Mouse (Mus musculus): ENCODE data around the gene Lpcat3.
"Not testable (repeated sequence)": the region's sequence is repeated elsewhere in the genome, so short reads cannot be mapped to it uniquely, and the experiment has no call there.

Lpcat3 gene

GRCm38 (mm10) chr6:124676171-124676570 is 13.3 kb downstream of the Lpcat3 start:
- CTCF ChIA-PET = no interaction called here

- CTCF ChIA-PET = no interaction called here
These were observed 15.9 kb downstream of the Lpcat3 start for GRCm38 (mm10) chr6:124678769-124679168.

- CTCF ChIA-PET = no interaction called here
These were observed 16.7 kb downstream of the Lpcat3 start for GRCm38 (mm10) chr6:124679486-124679885.

GRCm38 (mm10) chr6:124682291-124682690 is 19.5 kb downstream of the Lpcat3 start:
- CTCF ChIA-PET = not testable (repeated sequence)

GRCm38 (mm10) chr6:124683591-124684417 is 21.0 kb downstream of the Lpcat3 start:
- CTCF ChIA-PET = interaction anchor here (0.9 kb wide), 1 partner anchor 19 kb away, joined by 3 read pairs; no protein-coding TSS in a partner anchor

- CTCF ChIA-PET = no interaction called here
These were observed 23.0 kb downstream of the Lpcat3 start for GRCm38 (mm10) chr6:124685606-124686386.

GRCm38 (mm10) chr6:124686644-124687043 is 23.8 kb downstream of the Lpcat3 start:
- CTCF ChIA-PET = not testable (repeated sequence)

- CTCF ChIA-PET = interaction anchor here (0.6 kb wide), 1 partner anchor 97 kb away, joined by 3 read pairs; no protein-coding TSS in a partner anchor
These were observed 25.4 kb downstream of the Lpcat3 start for GRCm38 (mm10) chr6:124688151-124688758.

- CTCF ChIA-PET = no interaction called here
These were observed 26.2 kb downstream of the Lpcat3 start for GRCm38 (mm10) chr6:124689011-124689410.

GRCm38 (mm10) chr6:124690517-124690916 is 27.7 kb downstream of the Lpcat3 start:
- CTCF ChIA-PET = no interaction called here

- CTCF ChIA-PET = interaction anchor here (0.5 to 0.6 kb wide), 3 partner anchors 16 to 69 kb away, joined by 4 to 8 read pairs (median 6); no protein-coding TSS in a partner anchor
These were observed 30.6 kb downstream of the Lpcat3 start for GRCm38 (mm10) chr6:124693243-124693981.

- CTCF ChIA-PET = interaction anchor here (0.6 kb wide), 1 partner anchor 17 kb away, joined by 4 read pairs; no protein-coding TSS in a partner anchor
These were observed 31.5 kb downstream of the Lpcat3 start for GRCm38 (mm10) chr6:124694166-124694955.

GRCm38 (mm10) chr6:124696441-124697150 is 33.8 kb downstream of the Lpcat3 start:
- CTCF ChIA-PET = no interaction called here

- CTCF ChIA-PET = no interaction called here
These were observed 35.9 kb downstream of the Lpcat3 start for GRCm38 (mm10) chr6:124698751-124699150.

GRCm38 (mm10) chr6:124699366-124699765 is 36.5 kb downstream of the Lpcat3 start:
- CTCF ChIA-PET = no interaction called here

GRCm38 (mm10) chr6:124699962-124700610 is 37.3 kb downstream of the Lpcat3 start:
- CTCF ChIA-PET = no interaction called here

- CTCF ChIA-PET = interaction anchor here (0.6 kb wide), 2 partner anchors 63 to 313 kb away, joined by 3 read pairs; no protein-coding TSS in a partner anchor
These were observed 38.5 kb downstream of the Lpcat3 start for GRCm38 (mm10) chr6:124701338-124701737.

GRCm38 (mm10) chr6:124702102-124702783 is 39.4 kb downstream of the Lpcat3 start:
- CTCF ChIA-PET = interaction anchor here (0.5 to 2.1 kb wide), 7 partner anchors 18 to 312 kb away, joined by 3 to 8 read pairs (median 4); no protein-coding TSS in a partner anchor

GRCm38 (mm10) chr6:124702784-124703103 is 39.9 kb downstream of the Lpcat3 start:
- CTCF ChIA-PET = interaction anchor here (0.5 to 2.1 kb wide), 5 partner anchors 18 to 81 kb away, joined by 3 to 8 read pairs (median 4); no protein-coding TSS in a partner anchor

Measured in spleen, embryonic (tissue).